Mouse (Mus musculus) left cerebral cortex, postnatal 4 days (tissue): ENCODE results near the gene Ell2. TPM values are rescaled to one million over a fixed set of nuclear protein-coding genes. Genes with fewer than 3 reads are reported as not detected.

Experiments
- DNase-seq: peaks from one replicate; pipeline ENCODE4 v3.0.0-alpha.2; 2022
- intact Hi-C: fragments of 180-260 bp; cut with DNase I; formaldehyde crosslinking; loops from one replicate; pipeline ENCODE4 v1.15.1; 2025
- total RNA-seq, 2 experiments: library from RNA; stranded (reverse); gene quantifications; 2 replicates each; pipeline ENCODE4 v1.2.3; 2021

The Ell2 gene
- total RNA-seq, 2 experiments from 2014 or later: 9.3 to 10.9 TPM

- no peak for DNase-seq
- intact Hi-C loops: loop anchor here (10.0 kb wide), 1 partner anchor 934 kb away; no protein-coding TSS in a partner anchor
Measured at GRCm38 (mm10) chr13:75798413-75799302, 92.1 kb downstream of the Ell2 start.

GRCm38 (mm10) chr13:75799421-75799820 lies 92.9 kb downstream of the Ell2 start:
- DNase-seq: no peak
- intact Hi-C loops: loop anchor here (10.0 kb wide), 1 partner anchor 935 kb away; no protein-coding TSS in a partner anchor

- DNase-seq: no peak
- intact Hi-C loops: loop anchor here (10.0 kb wide), 1 partner anchor 217 kb away; no protein-coding TSS in a partner anchor
Measured at GRCm38 (mm10) chr13:75807969-75808368, 101.4 kb downstream of the Ell2 start.

GRCm38 (mm10) chr13:75809957-75810356 lies 103.4 kb downstream of the Ell2 start:
- no peak for DNase-seq
- intact Hi-C loops: loop anchor here (10.0 kb wide), 1 partner anchor 215 kb away; no protein-coding TSS in a partner anchor

- intact Hi-C loops: no loop called here
- no peak for DNase-seq
Measured at GRCm38 (mm10) chr13:75817183-75817582, 110.6 kb downstream of the Ell2 start.

- DNase-seq: no peak
Measured at GRCm38 (mm10) chr13:75818486-75818885, 111.9 kb downstream of the Ell2 start.

GRCm38 (mm10) chr13:75818945-75819706 lies 112.6 kb downstream of the Ell2 start:
- DNase-seq: no peak
- intact Hi-C loops: no loop called here

More at GRCm38 (mm10) chr13:75818486-75818885, 111.9 kb downstream of the Ell2 start:
- intact Hi-C loops: no loop called here

GRCm38 (mm10) chr13:75819898-75820297 lies 113.3 kb downstream of the Ell2 start:
- no peak for DNase-seq

More at GRCm38 (mm10) chr13:75819898-75820297, 113.3 kb downstream of the Ell2 start:
- intact Hi-C loops: no loop called here

Other genes starting within 250 kb of the Ell2 start
- gene Glrx, start 133.1 kb downstream of the Ell2 start, total RNA-seq: 10 to 100 TPM; 35.0 to 36.1 TPM
- 10 to 100 TPM; 29.7 to 33.7 TPM for gene Rhobtb3, start 237.2 kb downstream of the Ell2 start, total RNA-seq